Mouse (Mus musculus) testis, adult 2 months (tissue): Measurements from ENCODE around the gene Senp2.

Source experiments
- CTCF ChIP-seq: fragments of 200-500 bp; IDR thresholded peaks from 2 replicates; pipeline ENCODE4 v1.5.1; 2012; ENCODE audit warnings: low read depth, mild to moderate bottlenecking, inconsistent platforms, low read length, moderate library complexity; ENCODE audit not compliant: control insufficient read depth, insufficient read depth, insufficient replicate concordance
- POLR2A ChIP-seq: fragments of 200-500 bp; IDR thresholded peaks from 2 replicates; pipeline ENCODE4 v1.6.1; 2012; ENCODE audit warnings: low read depth, mild to moderate bottlenecking, inconsistent platforms, low read length, moderate library complexity; ENCODE audit not compliant: control insufficient read depth

- no peak for TF ChIP-seq CTCF
- no peak; the same call in 1 of the 2 replicates for TF ChIP-seq POLR2A
Measured at GRCm38 (mm10) chr16:22009099-22009584, at the start of gene Senp2.
